Comparison of ENCODE assay signal across 8 mouse cellular contexts in the genomic region with DNA sequence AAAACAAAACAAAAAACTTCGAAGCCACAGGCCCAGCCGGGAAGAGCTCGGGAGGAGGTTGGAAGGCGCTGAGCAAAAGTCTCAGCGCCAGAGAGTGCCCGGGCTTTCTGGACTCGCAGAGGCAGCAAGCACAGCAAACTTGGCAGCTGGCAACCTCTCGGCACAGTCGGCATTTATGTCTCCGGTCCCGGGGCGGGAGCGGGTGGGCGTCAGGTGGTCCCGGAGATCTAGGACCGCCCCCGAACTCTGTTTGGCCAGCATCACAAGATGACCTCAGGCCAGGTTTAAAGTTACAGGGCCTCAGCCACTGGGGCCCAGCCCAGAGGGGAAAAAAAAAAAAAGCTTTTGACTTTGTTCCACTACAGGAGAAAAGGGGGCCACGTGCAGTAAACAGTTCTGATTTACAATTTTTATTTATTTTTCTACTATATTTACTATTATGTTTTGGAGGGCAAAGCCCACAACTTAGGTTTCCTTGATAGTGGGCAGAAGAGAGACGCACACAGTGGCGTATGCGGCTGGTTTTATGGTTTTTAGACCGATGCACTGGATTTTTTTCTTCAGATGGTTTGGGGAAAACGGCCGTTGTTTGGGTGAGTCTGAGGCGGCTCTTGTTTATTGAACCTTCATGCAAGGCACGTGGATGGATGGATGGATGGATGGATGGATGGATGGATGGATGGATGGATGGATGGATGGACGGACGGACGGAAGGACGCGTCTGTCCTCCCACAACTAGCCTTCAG. TPM values are rescaled to one million over a fixed set of nuclear protein-coding genes. Genes with fewer than 3 reads are reported as not detected.
A peak's percentile ranks its signal among the peaks of the same experiment; 100 is the strongest.
DNase-seq lines count a peak whose midpoint lies in the region; ATAC-seq and TF ChIP-seq lines count a peak whose summit lies in the region.

TSS of gene Pdpn (minus strand) at position 240 of the 746 bp plus-strand sequence.

- H3K9ac ChIP-seq in hindbrain, embryonic 13.5 days, result peak within 1 kb of the TSS; percentile 65

- 0 out of 2 replicates have a peak, but pooled peaks have one; percentile 19 for TF ChIP-seq POLR2A in brain, embryonic 14.5 days (IDR thresholded peaks at IDR 0.05; ENCODE audit: borderline replicate concordance, extremely low read depth, insufficient read depth, insufficient read length, poor library complexity, severe bottlenecking)

- under 1% methylated on average over 31 of the region's 31 CpGs for WGBS in hindbrain, embryonic 13.5 days

- H3K4me2 ChIP-seq in hindbrain, embryonic 13.5 days, result peak within 1 kb of the TSS; percentile 57

- no peak for TF ChIP-seq CTCF in brain, embryonic 14.5 days (IDR thresholded peaks at IDR 0.05; ENCODE audit: borderline replicate concordance, extremely low read depth, insufficient read depth, insufficient read length)
- TF ChIP-seq CTCF in gastrocnemius, adult 2 months (IDR thresholded peaks at IDR 0.05), result no peak

- peak; percentile 50 for ATAC-seq in hindbrain, embryonic 13.5 days (ENCODE audit: low FRiP score)

- no peaks in the 10 kb centered on the region for H3K9me3 ChIP-seq in hindbrain, embryonic 13.5 days

- H3K4me3 ChIP-seq in gastrocnemius, adult 2 months, result peak within 1 kb of the TSS; percentile 78
- H3K4me3 ChIP-seq in hindbrain, embryonic 13.5 days, result peak within 1 kb of the TSS; percentile 42

- DNase-seq in 3T3-L1 (ENCODE audit: low read depth, low spot score), result peak; percentile 47
- peak; percentile 89 for DNase-seq in brain, embryonic 14.5 days (ENCODE audit: low read depth)
- peak; percentile 81 for DNase-seq in gastrocnemius, adult 2 months
- peak; percentile 42 to 83 for DNase-seq in left cerebral cortex, postnatal 10 days (ENCODE audit: extremely low spot score in 1 of 2, low spot score in 2 of 2)
- peak; percentile 70 for DNase-seq in lung, postnatal 36 days
- DNase-seq in right cerebral cortex, postnatal 25 days, result peak; percentile 31
- no peak for DNase-seq in spleen, postnatal 36 days (ENCODE audit: low spot score in 2 of 2)

- intact Hi-C loops in gastrocnemius, adult 2 months (cut with DNase I), result no loop called here
- intact Hi-C loops in left cerebral cortex, postnatal 10 days (cut with DNase I), result no loop called here

- H3K27me3 ChIP-seq in hindbrain, embryonic 13.5 days, result no peaks in the 10 kb centered on the region; the same call in 1 of the 2 replicates

- peak within 1 kb of the TSS; percentile 84 for H3K27ac ChIP-seq in gastrocnemius, adult 2 months
- peak within 1 kb of the TSS; percentile 66 for H3K27ac ChIP-seq in hindbrain, embryonic 13.5 days

- no peaks in the 10 kb centered on the region for H3K36me3 ChIP-seq in hindbrain, embryonic 13.5 days

- peaks cover 54% of the 10 kb centered on the region for H3K4me1 ChIP-seq in hindbrain, embryonic 13.5 days (replicated peaks)

RNA-seq across cellular contexts. Expression of gene Pdpn, which starts in this region (rescaled TPM):
- 24.7 and 33.6 TPM in 2 replicates for polyA plus RNA-seq in brain, embryonic 14.5 days (2012; rRNA removed)
- total RNA-seq in gastrocnemius, adult 2 months (2021), result 1 to 10 TPM; 4.5 to 7.7 TPM
- polyA plus RNA-seq in hindbrain, embryonic 13.5 days (2015; fragmentation: Nextera tagmentation; extraction: Ambion mirVana), result 71.2 and 77.9 TPM in 2 replicates
- total RNA-seq in left cerebral cortex, postnatal 10 days (2021), result 10 to 100 TPM; 10.6 to 11.9 TPM

Comparison
In these comparisons a context has a peak if more than half of its experiments do, and no peak if none do; other contexts are left out.
1. DNase-seq: peak in 3T3-L1 (single experiment), brain, embryonic 14.5 days (single experiment), gastrocnemius, adult 2 months (single experiment), left cerebral cortex, postnatal 10 days (2 of 2), lung, postnatal 36 days (single experiment) and right cerebral cortex, postnatal 25 days (single experiment); none in spleen, postnatal 36 days (0 of 2).